Mouse (Mus musculus) c-Kit-positive CD71-positive TER-119-positive erythroid progenitor cells, embryonic 14.5 days (primary cell): ENCODE measurements around the gene Fzr1.

Source experiments
- DNase-seq: peaks from one replicate; pipeline ENCODE4 v3.0.0-alpha.2; 2013; ENCODE audit warnings: low spot score

The Fzr1 gene

DNA sequence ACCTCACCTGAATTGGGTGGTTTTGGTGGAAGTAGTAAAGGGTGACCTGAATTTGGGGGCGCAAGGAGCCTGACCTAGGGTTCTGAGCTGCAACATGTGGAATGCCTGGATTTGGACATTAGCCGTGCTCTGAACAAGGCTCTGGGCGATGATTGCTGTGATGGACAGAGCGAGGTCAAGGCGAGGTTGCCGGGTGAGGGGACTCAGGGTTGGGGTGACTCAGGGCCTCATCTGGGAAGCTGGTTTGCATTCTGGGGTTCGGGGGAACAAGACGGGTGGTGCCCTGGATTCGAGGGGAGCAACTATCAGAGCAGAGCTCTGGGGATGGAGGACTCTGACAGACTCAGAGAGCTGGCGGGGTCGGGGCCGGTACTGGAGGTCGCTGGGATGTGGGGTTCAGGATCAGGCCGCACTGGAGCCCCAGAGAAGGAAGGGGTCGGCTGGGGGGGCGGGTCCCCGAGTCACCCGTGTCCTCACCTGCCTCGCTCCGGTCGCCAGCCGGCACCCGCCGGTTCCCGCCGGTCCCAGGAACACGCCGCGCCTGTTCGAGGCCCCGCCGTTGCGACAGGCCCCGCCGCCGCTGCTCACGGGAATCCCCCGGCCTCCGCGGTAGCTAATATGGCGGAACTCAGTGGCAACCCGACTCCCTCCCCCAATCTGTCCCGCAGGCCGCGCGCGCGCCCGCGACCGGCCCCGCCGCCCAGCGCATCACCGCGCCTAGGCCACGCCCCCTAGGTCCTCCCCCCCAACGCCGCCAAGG lies at the start of gene Fzr1:
Gene Fzr1, minus strand, starts transcription at position 724 of the 760 bp plus-strand sequence.
- no peak for DNase-seq

DNA sequence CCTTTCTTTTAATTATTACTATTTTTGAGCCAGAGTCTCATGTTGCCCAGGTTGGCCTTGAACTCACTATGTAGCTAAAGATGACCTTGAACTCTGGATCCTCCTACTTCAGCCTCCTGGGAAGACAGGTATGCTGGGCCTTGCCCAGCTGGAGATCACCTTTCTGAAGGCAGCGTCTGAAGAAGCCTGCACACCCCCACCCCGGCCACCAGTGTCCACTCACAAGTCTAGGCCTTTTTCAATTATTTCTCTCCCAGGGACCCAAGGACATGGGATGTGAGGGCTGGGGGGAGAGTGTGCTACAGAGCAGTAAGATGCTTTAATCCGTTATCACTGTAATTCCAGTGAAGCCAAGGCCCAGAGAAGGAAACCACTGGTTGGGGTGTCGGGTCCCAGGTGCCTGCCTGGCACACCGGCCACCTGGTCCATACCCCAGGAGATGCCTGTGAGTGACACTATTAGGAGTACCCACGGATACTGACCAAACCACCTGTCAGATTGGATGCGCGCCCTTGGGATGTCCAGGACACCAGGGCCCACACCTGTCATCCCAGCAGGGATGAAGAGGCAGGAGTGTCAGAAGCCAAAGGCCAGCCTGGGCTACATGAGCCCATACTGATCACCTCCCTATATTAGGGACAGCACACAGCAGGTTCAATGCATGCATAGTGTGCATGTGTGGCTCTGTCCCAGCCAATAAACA lies 49.6 kb upstream of the Fzr1 start:
- DNase-seq: no peak

DNA sequence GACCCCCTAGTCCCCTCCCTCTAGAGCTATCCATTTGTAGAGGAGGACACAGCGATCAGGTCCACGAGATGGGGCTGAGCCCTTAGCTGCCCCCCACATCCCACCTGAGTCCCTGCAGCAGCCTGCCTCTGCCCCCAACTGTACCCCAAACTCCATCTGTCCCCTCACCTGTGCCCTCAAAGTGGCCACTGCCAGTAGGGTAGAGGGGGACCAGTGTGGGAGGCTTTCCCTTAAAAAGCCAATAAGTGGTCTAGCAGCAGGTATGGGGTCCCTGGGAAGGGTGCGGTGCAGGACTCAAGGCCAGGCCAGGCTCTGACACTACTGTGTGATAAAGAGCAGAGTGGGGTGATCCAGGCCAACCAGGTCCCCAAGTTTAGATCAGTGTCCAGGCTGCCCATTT lies 49.0 kb upstream of the Fzr1 start:
- DNase-seq: no peak

DNA sequence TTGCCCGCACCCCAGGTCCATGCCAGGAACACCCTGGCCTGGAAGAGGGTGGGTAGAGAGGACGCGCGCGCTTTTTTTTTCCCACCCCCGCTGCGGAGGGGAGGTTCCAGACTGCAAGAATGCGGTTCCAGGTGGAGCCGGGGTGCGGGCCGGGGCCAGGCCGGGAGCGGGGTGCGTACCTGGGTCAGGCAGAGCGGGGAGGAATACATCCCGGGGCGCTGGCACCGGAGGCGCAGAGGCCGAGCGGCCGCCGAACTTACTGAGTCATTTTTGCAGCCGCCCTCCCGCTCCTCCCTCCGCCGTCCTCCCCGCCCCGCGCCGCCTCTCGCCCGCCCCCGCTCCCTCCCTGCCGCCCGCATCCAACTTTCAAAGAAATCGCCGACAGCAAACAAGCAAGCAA lies 48.6 kb upstream of the Fzr1 start:
- DNase-seq: no peak

DNA sequence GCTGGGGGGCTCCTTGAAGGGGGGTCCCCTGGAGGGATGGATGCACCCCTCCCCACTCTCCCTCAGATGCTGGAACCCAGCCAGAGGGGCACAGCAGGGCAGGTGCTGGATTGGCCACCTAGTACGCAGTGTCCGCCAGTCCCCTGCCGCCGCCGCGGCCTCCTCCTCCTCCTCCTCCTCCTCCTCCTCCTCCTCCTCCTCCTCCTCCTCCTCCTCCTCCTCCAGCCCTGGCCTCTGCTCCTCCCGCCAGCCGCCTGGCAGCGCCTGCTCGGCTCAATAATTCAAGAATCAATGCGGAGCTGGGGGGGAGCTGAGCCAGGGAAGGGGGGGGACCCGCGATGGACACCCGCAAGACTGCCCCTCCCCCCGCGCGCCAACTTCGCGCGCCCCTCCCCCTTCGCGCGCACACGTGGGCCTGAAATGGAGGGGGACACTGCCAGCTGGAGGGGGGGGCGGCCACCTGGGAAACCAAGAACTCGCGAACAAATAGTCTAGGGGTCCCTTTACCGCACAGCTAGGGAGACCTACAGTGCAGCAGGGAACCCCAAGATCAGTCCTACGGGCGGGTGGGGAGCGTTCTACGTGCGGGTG lies 47.9 kb upstream of the Fzr1 start:
- no peak for DNase-seq

DNA sequence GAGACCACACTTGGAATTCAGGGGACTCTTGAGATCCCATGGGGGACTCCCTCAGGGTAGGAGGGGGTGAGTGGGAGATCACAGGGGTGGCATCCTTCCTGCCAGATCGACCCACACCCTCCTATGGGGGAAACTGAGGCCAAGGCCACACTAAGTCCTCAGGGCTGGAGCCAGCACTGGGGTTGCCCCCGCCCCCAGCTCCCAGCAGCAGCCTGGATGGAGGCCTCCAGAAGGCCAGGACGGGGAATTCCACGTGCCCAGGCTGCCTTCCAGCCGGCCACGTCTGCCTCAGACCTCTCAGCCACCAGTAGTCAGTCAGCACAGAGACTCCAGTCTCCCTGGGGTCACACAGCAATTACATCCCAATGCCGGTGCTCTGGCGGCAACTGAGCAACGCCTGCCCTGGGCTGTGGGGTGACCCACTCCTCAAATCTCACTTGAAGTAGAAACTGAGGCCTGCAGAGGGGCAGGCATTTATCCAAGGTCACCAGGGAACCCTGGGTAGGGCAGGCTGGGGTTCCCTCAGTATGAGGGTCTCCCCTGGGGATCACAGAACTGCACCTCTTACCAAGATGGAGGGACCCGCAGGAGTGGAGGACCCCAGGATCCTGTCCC lies 47.0 kb upstream of the Fzr1 start:
- no peak for DNase-seq

DNA sequence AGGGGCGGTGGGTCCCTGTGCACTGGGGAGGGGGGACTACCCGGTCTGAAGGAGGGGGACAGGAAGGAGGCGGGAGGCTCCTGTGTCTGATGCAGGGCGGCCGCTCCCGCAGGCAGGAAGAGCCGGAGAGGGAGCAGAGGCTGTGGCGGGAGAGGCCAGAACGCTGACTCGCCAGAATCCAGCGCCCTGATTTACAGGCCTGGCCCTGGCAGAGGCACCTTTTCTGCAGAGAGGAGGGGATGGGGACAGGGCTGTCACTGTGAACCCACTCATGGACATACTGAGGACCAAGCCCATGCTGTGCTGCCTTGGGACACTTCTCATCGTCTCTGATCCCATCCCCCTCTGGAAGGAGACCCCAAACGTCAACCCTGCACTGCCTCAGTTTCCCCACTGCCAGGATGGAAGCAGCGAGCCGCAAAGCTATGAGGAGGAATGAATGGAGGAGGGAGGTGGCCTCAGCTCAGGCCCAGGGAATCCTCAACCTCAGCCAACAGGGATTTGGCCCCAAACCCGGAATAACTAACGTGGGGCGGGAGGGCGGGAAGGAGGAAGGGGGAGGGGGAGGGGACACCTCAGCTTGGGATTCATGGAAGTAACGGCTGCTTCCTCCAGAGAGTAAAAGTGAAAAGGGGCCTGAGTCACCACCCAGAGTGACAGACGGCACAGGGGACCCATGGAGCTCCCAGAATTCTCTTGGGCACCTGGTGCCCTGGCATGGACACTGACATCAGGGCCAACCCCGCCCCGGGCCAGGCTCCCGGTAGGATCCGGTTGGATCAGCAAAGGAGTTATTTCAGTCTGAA lies 46.1 kb upstream of the Fzr1 start:
- DNase-seq: no peak

DNA sequence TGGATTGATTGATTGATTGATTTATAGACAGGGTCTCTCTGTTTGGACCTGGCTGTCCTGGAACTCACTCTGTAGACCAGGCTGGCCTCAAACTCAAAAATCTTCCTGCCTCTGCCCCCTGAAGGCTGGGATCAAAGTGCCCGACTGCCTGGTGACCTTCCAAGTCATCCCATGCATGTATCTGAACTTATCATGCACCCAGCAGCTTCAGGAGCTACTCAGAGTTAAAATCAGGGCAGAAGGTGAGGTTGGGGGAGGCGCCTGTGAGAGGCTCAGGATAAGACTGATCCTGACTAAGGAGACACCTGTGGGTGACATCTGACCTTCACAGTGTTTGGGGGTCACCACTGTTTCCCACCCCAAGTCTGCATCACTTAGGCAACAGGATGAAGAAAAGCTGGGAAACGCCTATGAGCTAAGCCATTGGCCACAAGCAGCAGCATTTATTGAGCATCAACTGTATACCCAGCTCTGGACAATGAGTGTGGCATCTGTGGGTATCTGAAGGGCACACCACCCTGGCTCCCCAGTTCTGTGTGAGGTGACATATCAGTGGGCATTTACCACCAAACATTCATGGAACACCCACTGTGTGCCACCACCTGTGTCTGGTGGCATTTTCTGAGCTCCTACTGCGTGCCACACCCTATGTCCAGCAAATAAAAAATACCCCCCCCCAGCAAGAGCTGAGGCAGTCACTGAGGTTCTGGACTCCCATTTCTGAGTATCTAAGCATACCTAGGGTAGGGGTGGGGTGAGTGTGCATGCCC lies 45.3 kb upstream of the Fzr1 start:
- DNase-seq: no peak

DNA sequence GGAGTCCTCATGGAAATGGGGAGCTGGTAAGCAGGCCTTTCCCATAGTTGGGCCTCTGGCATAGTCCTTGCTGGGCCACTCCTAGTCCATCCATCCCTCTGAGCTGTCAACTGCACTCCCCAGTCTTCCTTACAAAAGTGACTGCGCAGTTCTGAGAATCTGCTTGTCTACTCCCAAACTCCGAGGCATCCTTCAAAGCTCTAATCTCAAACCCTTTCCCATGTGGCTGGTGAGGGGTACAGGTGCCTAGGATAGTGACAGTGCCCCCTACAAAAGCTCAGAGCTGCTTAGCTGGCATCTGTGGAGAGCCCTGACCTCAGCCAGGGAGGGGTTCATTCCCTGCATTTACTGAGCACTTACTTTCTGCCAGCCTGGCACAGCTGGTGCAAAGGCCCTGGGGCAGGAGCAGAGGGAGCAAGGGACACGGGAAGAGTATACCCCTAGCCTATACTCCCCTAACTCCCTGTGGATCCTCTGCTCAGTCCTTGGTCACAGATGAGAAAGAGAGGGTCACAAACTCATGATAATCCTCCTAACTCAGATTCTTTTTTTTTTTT lies 44.4 kb upstream of the Fzr1 start:
- no peak for DNase-seq

DNA sequence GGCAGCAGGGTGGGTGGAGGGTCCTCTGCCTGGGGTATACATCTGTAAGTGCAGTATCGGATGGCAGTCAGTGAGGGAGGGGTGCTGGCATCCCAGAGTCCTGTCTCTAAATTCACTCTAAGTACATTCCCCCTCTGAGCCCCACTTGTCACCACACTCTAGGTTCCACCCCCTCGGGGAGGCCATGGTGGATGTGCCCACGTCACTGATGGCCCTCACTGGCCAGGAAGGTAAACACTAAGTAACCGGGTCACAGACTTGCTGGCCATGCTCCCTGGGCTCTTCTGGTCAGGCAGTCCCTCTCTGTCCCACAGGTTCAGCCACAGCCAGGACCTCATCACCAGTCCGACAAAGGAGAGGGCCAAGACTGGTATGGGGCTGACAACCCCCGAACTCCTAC lies 43.9 kb upstream of the Fzr1 start:
- no peak for DNase-seq

DNA sequence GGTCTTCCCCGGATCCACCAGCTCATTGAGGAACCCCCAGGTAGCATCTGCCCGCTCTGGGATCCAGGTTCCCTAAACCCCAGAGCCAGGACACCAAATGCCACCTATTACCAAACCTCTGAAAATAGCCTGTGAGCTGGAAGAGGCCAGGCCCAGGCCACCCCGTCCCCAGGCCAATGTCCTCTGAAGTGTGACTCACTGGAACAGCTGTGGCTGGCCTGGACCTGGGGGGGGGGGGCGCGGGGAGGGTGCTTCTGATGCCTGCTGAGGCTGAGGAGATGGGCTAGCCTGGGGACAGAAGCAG lies 43.4 kb upstream of the Fzr1 start:
- DNase-seq: no peak

DNA sequence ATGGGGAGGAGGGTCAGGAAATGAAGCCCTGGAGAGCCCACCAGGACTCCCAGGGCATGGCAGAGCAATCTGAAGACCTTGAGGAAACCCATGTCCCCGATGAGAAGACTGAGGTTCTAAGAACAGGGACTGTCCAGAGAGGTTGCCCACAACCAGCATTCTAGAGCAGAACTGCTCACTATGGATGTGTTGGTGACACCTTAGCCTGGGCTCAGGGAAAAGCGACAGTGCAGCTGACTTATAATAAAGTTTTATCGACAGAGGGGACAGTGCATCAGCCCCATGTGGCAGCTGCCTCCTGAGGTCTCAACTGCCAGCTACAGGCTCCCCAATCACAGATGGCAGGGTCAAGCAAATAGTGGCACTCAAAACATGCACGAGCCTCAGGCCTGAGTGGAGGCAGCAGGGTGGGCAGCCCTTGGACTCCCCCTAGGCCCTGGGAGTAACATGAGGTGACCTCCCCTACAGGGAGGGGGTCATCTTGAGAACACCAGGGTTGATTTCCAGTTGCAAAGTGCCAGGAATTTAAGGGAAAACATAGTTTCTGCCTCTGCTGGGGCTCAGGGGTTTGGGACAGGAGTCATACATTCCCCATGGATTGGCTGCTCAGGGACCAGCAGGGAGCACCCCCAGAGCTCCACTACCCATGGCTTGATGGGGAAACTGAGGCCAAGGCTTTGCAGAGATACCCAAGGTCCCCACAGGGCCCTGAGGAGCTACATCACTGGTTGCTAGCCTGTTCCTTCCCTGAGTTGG lies 42.9 kb upstream of the Fzr1 start:
- DNase-seq: no peak

DNA sequence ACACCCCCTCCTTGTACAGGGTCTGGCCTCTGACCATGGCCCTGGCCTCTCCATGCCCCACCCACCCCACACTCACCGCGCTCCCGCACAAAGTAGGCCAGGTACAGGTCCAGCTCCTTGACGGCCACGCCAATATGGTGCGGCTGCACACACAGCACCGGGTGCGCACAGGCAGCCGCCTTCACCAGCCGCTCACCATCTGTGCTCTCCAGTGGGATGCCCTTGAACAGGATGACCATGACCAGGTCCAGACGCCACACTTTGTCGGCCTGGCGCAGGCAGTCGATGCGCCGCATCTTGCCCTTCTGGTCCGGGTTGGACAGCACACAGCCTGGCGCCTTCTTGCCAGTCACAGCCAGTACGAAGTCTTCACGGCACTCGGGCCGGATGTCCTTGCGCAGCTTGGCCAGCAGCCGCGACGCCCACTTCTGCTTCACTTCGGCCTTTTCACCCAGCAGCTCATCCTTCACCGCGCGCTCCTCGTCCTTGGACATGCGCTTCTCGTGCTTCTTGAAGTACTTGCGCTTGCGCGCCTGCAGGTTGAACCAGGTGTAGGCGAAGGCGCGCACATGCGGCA lies 42.0 kb upstream of the Fzr1 start:
- DNase-seq: no peak

DNA sequence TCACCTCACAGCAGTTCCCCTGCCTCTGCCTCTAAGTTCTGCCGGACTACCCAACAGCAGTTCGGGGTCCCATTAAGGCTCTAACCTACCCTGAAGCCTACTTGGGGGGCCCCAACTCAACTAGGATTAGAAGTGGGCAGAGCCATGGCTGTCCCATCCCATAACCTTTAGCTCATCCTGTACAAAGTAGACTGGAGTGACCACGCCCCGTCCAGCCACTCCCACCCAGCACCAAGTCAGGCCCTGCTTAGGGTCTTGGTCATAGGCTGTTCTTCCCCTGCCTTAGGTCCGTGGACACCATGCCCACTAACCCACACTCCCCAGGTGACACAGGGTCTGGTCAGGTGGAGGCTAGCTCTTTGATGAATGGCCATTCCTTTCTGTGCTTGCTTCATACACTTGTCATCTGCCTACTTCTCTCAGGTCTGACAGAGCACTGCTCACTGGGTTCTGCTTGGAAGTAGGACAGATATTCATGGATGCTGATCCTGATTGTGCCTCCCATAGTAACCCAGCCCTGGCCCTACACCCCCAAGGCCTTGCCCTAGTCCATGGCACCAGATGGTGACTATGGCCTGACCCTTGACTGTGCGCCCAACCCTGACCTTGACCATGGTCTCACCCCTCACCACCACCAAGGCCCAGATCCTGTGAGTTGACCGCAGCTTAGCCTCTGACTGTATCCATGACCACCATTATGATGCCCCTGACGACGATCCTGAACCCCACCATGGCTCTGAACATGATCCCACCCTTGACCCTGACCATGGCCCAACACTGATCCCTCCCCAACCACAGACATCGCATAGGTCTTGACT lies 41.0 kb upstream of the Fzr1 start:
- DNase-seq: no peak

DNA sequence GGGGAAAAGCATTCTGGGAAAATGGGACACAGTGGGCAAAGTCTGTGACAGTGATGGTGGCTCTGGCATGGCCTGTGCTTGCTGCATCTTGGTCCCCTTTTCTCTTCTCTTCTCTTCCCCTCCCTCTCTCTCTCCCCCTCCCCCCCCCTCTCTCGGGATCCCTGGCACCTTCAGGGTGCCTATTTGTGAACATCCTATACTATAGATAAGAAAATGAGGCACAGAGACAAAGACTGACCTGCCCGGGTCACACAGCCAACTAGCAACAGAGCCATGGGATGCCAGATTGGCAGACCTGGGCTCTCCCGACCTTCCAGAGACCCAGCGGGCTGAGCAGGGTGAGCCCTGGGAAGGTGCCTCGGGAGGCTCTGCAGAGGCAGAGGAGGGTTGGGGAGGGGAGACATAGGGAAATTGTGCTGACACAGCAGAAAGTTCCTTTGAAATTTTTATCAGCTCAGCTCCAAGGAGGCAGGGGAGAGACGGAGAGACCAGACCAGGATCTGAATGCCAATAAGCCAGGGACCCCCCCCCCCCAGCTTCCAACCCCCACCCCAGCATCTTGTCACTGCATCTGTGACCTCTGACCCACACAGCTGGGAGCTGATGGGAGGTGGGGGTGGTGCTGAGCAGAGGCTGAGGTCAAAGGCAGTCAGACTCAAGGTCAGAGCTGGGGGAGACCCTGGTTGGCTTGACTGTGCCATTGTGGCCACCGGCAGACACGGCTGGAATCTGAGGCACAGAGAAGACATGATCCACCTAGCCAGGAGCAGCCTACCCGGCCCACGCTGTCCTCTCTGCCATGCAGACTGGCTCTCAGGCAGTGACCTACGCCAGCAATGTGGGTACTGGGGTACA lies 40.1 kb upstream of the Fzr1 start:
- no peak for DNase-seq

DNA sequence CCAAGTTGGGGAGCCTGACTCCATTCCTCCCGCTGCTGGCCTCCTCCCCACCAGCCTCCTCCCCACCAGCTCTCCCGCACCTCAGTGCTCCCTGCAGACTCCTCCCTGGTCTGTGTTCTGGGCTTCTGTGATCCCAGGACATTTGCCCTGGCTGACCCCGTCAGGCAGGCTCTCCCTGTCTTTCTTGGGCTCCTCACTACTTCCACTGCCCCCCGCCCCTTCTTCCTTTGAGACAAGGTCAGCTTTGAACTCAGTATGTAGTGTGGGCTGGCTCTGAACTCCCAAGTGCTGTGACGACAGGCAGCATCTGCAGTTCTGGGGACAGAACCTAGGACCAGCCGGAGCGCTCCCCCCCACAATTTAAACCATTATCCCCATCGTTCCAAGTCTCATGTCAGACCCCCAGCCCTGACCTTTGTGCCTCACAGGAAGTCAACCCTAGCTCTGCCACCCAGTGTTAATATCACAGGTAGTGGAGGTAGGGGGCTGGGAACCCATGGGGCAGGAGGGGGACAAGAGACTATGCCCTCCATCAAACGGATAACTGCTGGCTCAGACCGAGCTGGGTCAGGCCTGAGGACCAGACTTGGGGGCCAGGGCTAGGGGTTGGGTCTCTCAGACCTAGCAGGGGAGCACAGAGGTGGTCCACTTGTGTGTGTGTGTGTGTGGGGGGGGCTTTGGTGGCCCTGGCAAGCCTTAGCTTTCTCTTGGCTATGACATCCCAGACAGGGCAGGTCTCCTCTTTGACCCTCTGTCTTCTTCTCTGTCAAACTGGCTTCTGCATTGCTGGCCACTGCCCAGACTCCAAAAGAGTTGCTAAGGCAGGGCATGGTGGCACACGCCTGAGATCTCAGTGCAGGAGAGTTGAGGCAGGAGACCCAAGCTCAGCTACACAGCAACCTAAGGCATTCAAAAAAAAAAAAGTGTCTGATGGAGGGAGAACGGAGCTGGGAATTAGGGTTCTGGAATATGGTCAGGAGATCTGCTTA lies 39.2 kb upstream of the Fzr1 start:
- no peak for DNase-seq
